Mouse (Mus musculus) c-Kit-positive CD71-positive TER-119-positive erythroid progenitor cells, embryonic 14.5 days (primary cell): ENCODE measurements around the gene Pigz.
"Not testable (repeated sequence)": the region's sequence is repeated elsewhere in the genome, so short reads cannot be mapped to it uniquely, and the experiment has no call there.

Experiments
- DNase-seq: peaks from one replicate; pipeline ENCODE4 v3.0.0-alpha.2; 2013; ENCODE audit warnings: low spot score

The Pigz gene

GRCm38 (mm10) chr16:31932255-31932654 lies 1.4 kb upstream of the Pigz start:
- no peak for DNase-seq

- peak; percentile 64 for DNase-seq
Observed at GRCm38 (mm10) chr16:31932840-31933697, 582 bp upstream of the Pigz start.

- DNase-seq: no peak
Observed at GRCm38 (mm10) chr16:31934550-31935010, 929 bp downstream of the Pigz start.

GRCm38 (mm10) chr16:31935091-31935979 lies 1.7 kb downstream of the Pigz start:
- DNase-seq: no peak

GRCm38 (mm10) chr16:31936568-31936967 lies 2.9 kb downstream of the Pigz start:
- no peak for DNase-seq

- no peak for DNase-seq
Observed at GRCm38 (mm10) chr16:31938856-31939255, 5.2 kb downstream of the Pigz start.

GRCm38 (mm10) chr16:31940586-31940985 lies 6.9 kb downstream of the Pigz start:
- peak; percentile 65 for DNase-seq

GRCm38 (mm10) chr16:31943980-31944379 lies 10.3 kb downstream of the Pigz start:
- peak; percentile 70 for DNase-seq

- DNase-seq: no peak
Observed at GRCm38 (mm10) chr16:31944698-31945255, 11.1 kb downstream of the Pigz start.

GRCm38 (mm10) chr16:31945372-31945771 lies 11.7 kb downstream of the Pigz start:
- DNase-seq: no peak

- DNase-seq: not testable (repeated sequence)
Observed at GRCm38 (mm10) chr16:31945986-31946385, 12.3 kb downstream of the Pigz start.

GRCm38 (mm10) chr16:31947333-31947732 lies 13.7 kb downstream of the Pigz start:
- DNase-seq: peak; percentile 23

- peak; percentile 44 for DNase-seq
Observed at GRCm38 (mm10) chr16:31947901-31948316, 14.3 kb downstream of the Pigz start.

GRCm38 (mm10) chr16:31948345-31948774 lies 14.7 kb downstream of the Pigz start, which contains the start of the genes 0610012G03Rik and Ncbp2:
0610012G03Rik (minus strand) TSS chr16:31948494.
Ncbp2 (plus strand) TSS chr16:31948513.
- DNase-seq: peak; percentile 91

- DNase-seq: no peak
Observed at GRCm38 (mm10) chr16:31963224-31963623, 29.6 kb downstream of the Pigz start.

GRCm38 (mm10) chr16:31975258-31975657 lies 41.6 kb downstream of the Pigz start:
- DNase-seq: no peak

- DNase-seq: no peak
Observed at GRCm38 (mm10) chr16:31979501-31979900, 45.9 kb downstream of the Pigz start.

- DNase-seq: no peak
Observed at GRCm38 (mm10) chr16:31980946-31981345, 47.3 kb downstream of the Pigz start.

GRCm38 (mm10) chr16:31992039-31992438 lies 58.4 kb downstream of the Pigz start:
- no peak for DNase-seq

- DNase-seq: no peak
Observed at GRCm38 (mm10) chr16:31993195-31993594, 59.5 kb downstream of the Pigz start.

GRCm38 (mm10) chr16:31993946-31994345 lies 60.3 kb downstream of the Pigz start:
- DNase-seq: no peak
